In genomic region chr17:23682530-23682929, GRCm38 (mm10) we compare ENCODE assay signal across 22 mouse cellular contexts. TPM values are rescaled to one million over a fixed set of nuclear protein-coding genes. Genes with fewer than 3 reads are reported as not detected.
DNase-seq lines count a peak whose midpoint lies in the region; ATAC-seq and TF ChIP-seq lines count a peak whose summit lies in the region.
"Had no signal": no experiment of that assay in that cellular context is flagged by ENCODE, and none has a peak within 500 bp of the region (broad histone marks: within the 10 kb centered on the region; RNA-seq: fewer than 3 reads in every experiment).

No protein-coding gene starts in this region.

- H3K36me3 ChIP-seq in hindbrain, embryonic 12.5 days: no peaks in the 10 kb centered on the region
- H3K36me3 ChIP-seq in hindbrain, embryonic 13.5 days: no peaks in the 10 kb centered on the region
- 0 out of 2 replicates have a peak, but pooled peaks cover 3% of the 10 kb centered on the region for H3K36me3 ChIP-seq in lung, embryonic 14.5 days (ENCODE audit: insufficient read depth)
- no peaks in the 10 kb centered on the region for H3K36me3 ChIP-seq in embryonic facial prominence, embryonic 12.5 days
- H3K36me3 ChIP-seq in limb, embryonic 12.5 days: no peaks in the 10 kb centered on the region
- H3K36me3 ChIP-seq: neural tube, embryonic 15.5 days had no signal

- H3K27ac ChIP-seq in hindbrain, embryonic 12.5 days: no peak overlapping the region
- H3K27ac ChIP-seq in hindbrain, embryonic 13.5 days: no peak overlapping the region
- 0 out of 2 replicates have a peak overlapping the region, but pooled peaks have one; percentile 63 for H3K27ac ChIP-seq in lung, embryonic 14.5 days (ENCODE audit: low read depth)
- no peak overlapping the region for H3K27ac ChIP-seq in embryonic facial prominence, embryonic 12.5 days
- no peak overlapping the region for H3K27ac ChIP-seq in limb, embryonic 12.5 days
- H3K27ac ChIP-seq: forebrain, embryonic 13.5 days; hindbrain, postnatal 0 days; liver, embryonic 14.5 days; neural tube, embryonic 15.5 days; stomach, postnatal 0 days had no signal

- H3K4me2 ChIP-seq in hindbrain, embryonic 12.5 days (replicated peaks): no peak overlapping the region; the same call in 1 of the 2 replicates
- no peak overlapping the region for H3K4me2 ChIP-seq in hindbrain, embryonic 13.5 days
- H3K4me2 ChIP-seq in lung, embryonic 14.5 days: peak overlapping the region; percentile 59
- peak overlapping the region; percentile 29 for H3K4me2 ChIP-seq in embryonic facial prominence, embryonic 12.5 days (replicated peaks)
- peak overlapping the region; percentile 48 for H3K4me2 ChIP-seq in limb, embryonic 12.5 days
- H3K4me2 ChIP-seq: neural tube, embryonic 15.5 days had no signal

- peaks cover 70% of the 10 kb centered on the region for H3K27me3 ChIP-seq in hindbrain, embryonic 12.5 days
- H3K27me3 ChIP-seq in hindbrain, embryonic 13.5 days: peaks cover 75% of the 10 kb centered on the region
- peaks cover 54% of the 10 kb centered on the region for H3K27me3 ChIP-seq in lung, embryonic 14.5 days (ENCODE audit: insufficient read depth, low read length)
- H3K27me3 ChIP-seq in embryonic facial prominence, embryonic 12.5 days: peaks cover 64% of the 10 kb centered on the region
- peaks cover 73% of the 10 kb centered on the region for H3K27me3 ChIP-seq in limb, embryonic 12.5 days

- H3K4me3 ChIP-seq in hindbrain, embryonic 12.5 days: peak overlapping the region; percentile 16
- no peak overlapping the region for H3K4me3 ChIP-seq in hindbrain, embryonic 13.5 days
- peak overlapping the region; percentile 8; the same call in 1 of the 2 replicates for H3K4me3 ChIP-seq in lung, embryonic 14.5 days (ENCODE audit: low read depth, low read length)
- peak overlapping the region; percentile 24 for H3K4me3 ChIP-seq in embryonic facial prominence, embryonic 12.5 days
- H3K4me3 ChIP-seq in limb, embryonic 12.5 days (replicated peaks): peak overlapping the region; percentile 28
- H3K4me3 ChIP-seq: neural tube, embryonic 15.5 days had no signal

- TF ChIP-seq CTCF in lung, embryonic 14.5 days (IDR thresholded peaks at IDR 0.05; ENCODE audit: low read depth): no peak

- ATAC-seq in hindbrain, embryonic 12.5 days (ENCODE audit: low FRiP score): no peak
- no peak for ATAC-seq in hindbrain, embryonic 13.5 days (ENCODE audit: low FRiP score)
- ATAC-seq in lung, embryonic 14.5 days (ENCODE audit: insufficient read depth): no peak
- ATAC-seq in embryonic facial prominence, embryonic 12.5 days (ENCODE audit: insufficient number of reproducible peaks, insufficient read depth, low FRiP score, low TSS enrichment): no peak
- no peak for ATAC-seq in limb, embryonic 12.5 days (ENCODE audit: insufficient number of reproducible peaks, insufficient read depth, low FRiP score, low TSS enrichment, low read depth)
- ATAC-seq in cerebellum, adult (ENCODE audit: insufficient number of reproducible peaks, low FRiP score, low TSS enrichment): no peak
- ATAC-seq: forebrain, embryonic 13.5 days; hindbrain, postnatal 0 days had no signal

- no peak for DNase-seq in lung, embryonic 14.5 days
- no peak for DNase-seq in lung, postnatal 14 days
- no peak for DNase-seq in natural killer cell, adult 2 months (ENCODE audit: low spot score in 2 of 2)
- DNase-seq: adrenal gland, adult 2 months; B cell, adult 2 months; cerebellum, adult 11-12 months; cerebellum, postnatal 25 days; gastrocnemius, postnatal 36 days; heart, postnatal 10 days; layer of hippocampus, postnatal 36 days; lung, postnatal 10 days; right cerebral cortex, postnatal 25 days had no signal

- peaks cover 22% of the 10 kb centered on the region for H3K4me1 ChIP-seq in hindbrain, embryonic 12.5 days
- H3K4me1 ChIP-seq in hindbrain, embryonic 13.5 days (replicated peaks): peaks cover 25% of the 10 kb centered on the region
- H3K4me1 ChIP-seq in lung, embryonic 14.5 days (ENCODE audit: insufficient read depth): peaks cover 3% of the 10 kb centered on the region; the same call in 1 of the 2 replicates
- H3K4me1 ChIP-seq in embryonic facial prominence, embryonic 12.5 days: peaks cover 14% of the 10 kb centered on the region
- peaks cover 34% of the 10 kb centered on the region for H3K4me1 ChIP-seq in limb, embryonic 12.5 days (replicated peaks)

- no peaks in the 10 kb centered on the region for H3K9me3 ChIP-seq in hindbrain, embryonic 12.5 days (replicated peaks)
- H3K9me3 ChIP-seq in hindbrain, embryonic 13.5 days: no peaks in the 10 kb centered on the region
- H3K9me3 ChIP-seq in lung, embryonic 14.5 days (ENCODE audit: low read depth, low read length): no peaks in the 10 kb centered on the region
- no peaks in the 10 kb centered on the region for H3K9me3 ChIP-seq in embryonic facial prominence, embryonic 12.5 days
- H3K9me3 ChIP-seq in limb, embryonic 12.5 days: no peaks in the 10 kb centered on the region
- H3K9me3 ChIP-seq: forebrain, embryonic 13.5 days; neural tube, embryonic 15.5 days had no signal

- WGBS in hindbrain, embryonic 12.5 days: 61% methylated on average over 3 of the region's 3 CpGs
- 73% methylated on average over 3 of the region's 3 CpGs for WGBS in hindbrain, embryonic 13.5 days
- 50% methylated on average over 3 of the region's 3 CpGs for WGBS in lung, embryonic 14.5 days
- 67% methylated on average over 3 of the region's 3 CpGs for WGBS in embryonic facial prominence, embryonic 12.5 days
- 62% methylated on average over 3 of the region's 3 CpGs for WGBS in limb, embryonic 12.5 days

- H3K9ac ChIP-seq in hindbrain, embryonic 12.5 days: no peak overlapping the region
- no peak overlapping the region for H3K9ac ChIP-seq in hindbrain, embryonic 13.5 days
- H3K9ac ChIP-seq in lung, embryonic 14.5 days: peak overlapping the region; percentile 20
- H3K9ac ChIP-seq in embryonic facial prominence, embryonic 12.5 days: 0 out of 2 replicates have a peak overlapping the region, but pooled peaks have one; percentile 22
- no peak overlapping the region for H3K9ac ChIP-seq in limb, embryonic 12.5 days (replicated peaks)
- H3K9ac ChIP-seq: forebrain, embryonic 13.5 days; liver, embryonic 14.5 days; neural tube, embryonic 15.5 days had no signal

RNA-seq across cellular contexts. Expression of gene Cldn9, which starts 1.3 kb away (rescaled TPM):
- polyA plus RNA-seq in hindbrain, embryonic 12.5 days (2016; fragmentation: Nextera tagmentation; extraction: Ambion mirVana): 5.5 and 14.6 TPM in 2 replicates
- 1.4 and 2.5 TPM in 2 replicates for polyA plus RNA-seq in hindbrain, embryonic 13.5 days (2015; fragmentation: Nextera tagmentation; extraction: Ambion mirVana)
- 5.1 and 6.2 TPM in 2 replicates for polyA plus RNA-seq in lung, embryonic 14.5 days (2014; fragmentation: Nextera tagmentation; extraction: Ambion mirVana)
- 12.6 and 13.5 TPM in 2 replicates for polyA plus RNA-seq in embryonic facial prominence, embryonic 12.5 days (2016; fragmentation: Nextera tagmentation; extraction: Ambion mirVana)
- 5.6 and 6.4 TPM in 2 replicates for polyA plus RNA-seq in limb, embryonic 12.5 days (2016; fragmentation: Nextera tagmentation; extraction: Ambion mirVana)

RNA-seq across cellular contexts. Expression of gene Cldn6, which starts 3.5 kb away (rescaled TPM):
- polyA plus RNA-seq in hindbrain, embryonic 12.5 days (2016; fragmentation: Nextera tagmentation; extraction: Ambion mirVana): 14.6 and 35.0 TPM in 2 replicates
- 0.61 and 0.85 TPM in 2 replicates for polyA plus RNA-seq in hindbrain, embryonic 13.5 days (2015; fragmentation: Nextera tagmentation; extraction: Ambion mirVana)
- polyA plus RNA-seq in lung, embryonic 14.5 days (2014; fragmentation: Nextera tagmentation; extraction: Ambion mirVana): 207 and 219 TPM in 2 replicates
- polyA plus RNA-seq in embryonic facial prominence, embryonic 12.5 days (2016; fragmentation: Nextera tagmentation; extraction: Ambion mirVana): 49.2 and 52.4 TPM in 2 replicates
- polyA plus RNA-seq in limb, embryonic 12.5 days (2016; fragmentation: Nextera tagmentation; extraction: Ambion mirVana): 19.9 and 22.7 TPM in 2 replicates
- polyA plus RNA-seq: adrenal gland, adult 2 months had no signal

RNA-seq across cellular contexts. Expression of gene Tnfrsf12a, which starts 5.3 kb away (rescaled TPM):
- 2.8 and 4.2 TPM in 2 replicates for polyA plus RNA-seq in hindbrain, embryonic 12.5 days (2016; fragmentation: Nextera tagmentation; extraction: Ambion mirVana)
- polyA plus RNA-seq in hindbrain, embryonic 13.5 days (2015; fragmentation: Nextera tagmentation; extraction: Ambion mirVana): 2.7 and 3.4 TPM in 2 replicates
- polyA plus RNA-seq in lung, embryonic 14.5 days (2014; fragmentation: Nextera tagmentation; extraction: Ambion mirVana): 21.6 and 24.0 TPM in 2 replicates
- polyA plus RNA-seq in embryonic facial prominence, embryonic 12.5 days (2016; fragmentation: Nextera tagmentation; extraction: Ambion mirVana): 8.6 and 9.2 TPM in 2 replicates
- polyA plus RNA-seq in limb, embryonic 12.5 days (2016; fragmentation: Nextera tagmentation; extraction: Ambion mirVana): 5.7 and 7.6 TPM in 2 replicates

RNA-seq across cellular contexts. Expression of gene Thoc6, which starts 8.8 kb away (rescaled TPM):
- polyA plus RNA-seq in hindbrain, embryonic 12.5 days (2016; fragmentation: Nextera tagmentation; extraction: Ambion mirVana): 43.8 and 47.5 TPM in 2 replicates
- polyA plus RNA-seq in hindbrain, embryonic 13.5 days (2015; fragmentation: Nextera tagmentation; extraction: Ambion mirVana): 47.2 and 50.2 TPM in 2 replicates
- polyA plus RNA-seq in lung, embryonic 14.5 days (2014; fragmentation: Nextera tagmentation; extraction: Ambion mirVana): 47.4 and 49.6 TPM in 2 replicates
- 49.6 and 51.7 TPM in 2 replicates for polyA plus RNA-seq in embryonic facial prominence, embryonic 12.5 days (2016; fragmentation: Nextera tagmentation; extraction: Ambion mirVana)
- 55.1 and 56.3 TPM in 2 replicates for polyA plus RNA-seq in limb, embryonic 12.5 days (2016; fragmentation: Nextera tagmentation; extraction: Ambion mirVana)

RNA-seq across cellular contexts. Expression of gene Hcfc1r1, which starts 9.1 kb away (rescaled TPM):
- polyA plus RNA-seq in hindbrain, embryonic 12.5 days (2016; fragmentation: Nextera tagmentation; extraction: Ambion mirVana): 65.5 and 69.0 TPM in 2 replicates
- 108 and 109 TPM in 2 replicates for polyA plus RNA-seq in hindbrain, embryonic 13.5 days (2015; fragmentation: Nextera tagmentation; extraction: Ambion mirVana)
- 63.8 and 71.1 TPM in 2 replicates for polyA plus RNA-seq in lung, embryonic 14.5 days (2014; fragmentation: Nextera tagmentation; extraction: Ambion mirVana)
- polyA plus RNA-seq in embryonic facial prominence, embryonic 12.5 days (2016; fragmentation: Nextera tagmentation; extraction: Ambion mirVana): 60.3 and 61.2 TPM in 2 replicates
- polyA plus RNA-seq in limb, embryonic 12.5 days (2016; fragmentation: Nextera tagmentation; extraction: Ambion mirVana): 48.6 and 51.7 TPM in 2 replicates

Comparison
In these comparisons a context has a peak if more than half of its experiments do, and no peak if none do; other contexts are left out.
1. H3K4me2 ChIP-seq: peak in lung, embryonic 14.5 days (single experiment), embryonic facial prominence, embryonic 12.5 days (single experiment) and limb, embryonic 12.5 days (single experiment); none in hindbrain, embryonic 12.5 days (single experiment) and hindbrain, embryonic 13.5 days (single experiment).
2. H3K9ac ChIP-seq: peak in lung, embryonic 14.5 days (single experiment) and embryonic facial prominence, embryonic 12.5 days (single experiment); none in hindbrain, embryonic 12.5 days (single experiment), hindbrain, embryonic 13.5 days (single experiment) and limb, embryonic 12.5 days (single experiment).